Mouse (Mus musculus): Measurements from ENCODE around the gene Hist1h4f. TPM values are rescaled to one million over a fixed set of nuclear protein-coding genes. Genes with fewer than 3 reads are reported as not detected.

Hist1h4f gene
- 2.2 and 2.4 TPM in 2 replicates for polyA plus RNA-seq (2012; rRNA removed)

GRCm38 (mm10) chr13:23551146-23551834 lies at the start of gene Hist1h4f:
Gene Hist1h4f, minus strand, starts transcription at chr13:23551648.

GRCm38 (mm10) chr13:23581408-23582218 lies 30.2 kb upstream of the Hist1h4f start, which contains the start of gene Hist1h4d:
Gene Hist1h4d, plus strand, starts transcription at chr13:23581598.

GRCm38 (mm10) chr13:23575271-23575851 lies 23.9 kb upstream of the Hist1h4f start, which contains the start of gene Hist1h3d:
Gene Hist1h3d, plus strand, starts transcription at chr13:23575763.

GRCm38 (mm10) chr13:23573898-23574524 lies 22.6 kb upstream of the Hist1h4f start, which contains the start of the genes Hist1h2bf and Hist1h2ad:
Gene Hist1h2bf, minus strand, starts transcription at chr13:23574196.
Gene Hist1h2ad, plus strand, starts transcription at chr13:23574381.

GRCm38 (mm10) chr13:23571022-23571503 lies 19.6 kb upstream of the Hist1h4f start, which contains the start of the genes Hist1h2ae and Hist1h2bg:
Gene Hist1h2ae, minus strand, starts transcription at chr13:23571220.
Gene Hist1h2bg, plus strand, starts transcription at chr13:23571396.

GRCm38 (mm10) chr13:23561883-23562659 lies 10.6 kb upstream of the Hist1h4f start, which contains the start of gene Hist1h3e:
Gene Hist1h3e, minus strand, starts transcription at chr13:23562369.

GRCm38 (mm10) chr13:23552962-23553361 lies 1.5 kb upstream of the Hist1h4f start, which contains the start of gene Hist1h1d:
Gene Hist1h1d, plus strand, starts transcription at chr13:23553262.

GRCm38 (mm10) chr13:23543965-23544786 lies 7.3 kb downstream of the Hist1h4f start, which contains the start of gene Hist1h3f:
Gene Hist1h3f, plus strand, starts transcription at chr13:23544052.

GRCm38 (mm10) chr13:23542999-23543607 lies 8.3 kb downstream of the Hist1h4f start, which contains the start of gene Hist1h2bh:
Gene Hist1h2bh, minus strand, starts transcription at chr13:23543392.

GRCm38 (mm10) chr13:23535137-23536075 lies 16.0 kb downstream of the Hist1h4f start, which contains the start of gene Hist1h3g:
Gene Hist1h3g, plus strand, starts transcription at chr13:23535422.

GRCm38 (mm10) chr13:23533560-23534367 lies 17.7 kb downstream of the Hist1h4f start, which contains the start of gene Hist1h2af:
Gene Hist1h2af, plus strand, starts transcription at chr13:23533906.

GRCm38 (mm10) chr13:23530901-23531875 lies 20.3 kb downstream of the Hist1h4f start, which contains the start of gene Hist1h4h:
Gene Hist1h4h, plus strand, starts transcription at chr13:23531050.

